Comparison of ENCODE assay signal across 16 mouse cellular contexts in the genomic region with DNA sequence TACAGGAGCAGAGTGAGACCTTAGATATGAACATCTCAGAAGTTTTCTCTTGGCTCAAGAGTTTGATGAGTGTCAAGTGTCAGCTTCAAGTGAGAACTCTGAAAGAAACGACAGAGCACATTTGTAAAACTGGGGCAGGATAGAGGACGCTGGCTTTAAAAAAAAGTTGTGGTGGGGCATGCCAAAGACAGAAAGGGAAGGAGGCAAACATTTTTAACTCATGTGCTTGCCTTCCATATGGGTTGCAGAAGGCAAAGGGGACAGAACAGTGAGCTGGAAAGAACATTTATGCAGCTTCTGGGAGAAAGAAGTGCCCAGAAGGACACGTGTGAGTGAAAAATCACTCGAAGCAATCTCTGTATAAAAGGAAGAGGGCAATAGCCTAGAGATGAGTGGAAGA.
"Had no signal": no experiment of that assay in that cellular context is flagged by ENCODE, and none has a peak within 500 bp of the region (broad histone marks: within the 10 kb centered on the region; RNA-seq: fewer than 3 reads in every experiment).

No protein-coding gene starts in this region.

- DNase-seq: kidney, adult 18-20 months; kidney, adult 9 months; kidney, postnatal 14 days; kidney, postnatal 4 days; liver, postnatal 0 days; lung, embryonic 14.5 days; lung, postnatal 36 days; midbrain, embryonic 14.5 days; thymus, postnatal 36 days had no signal

- H3K4me1 ChIP-seq: limb, embryonic 12.5 days; limb, embryonic 15.5 days; megakaryocyte, embryonic 14.5 days had no signal

- ATAC-seq: intestine, embryonic 16.5 days; liver, postnatal 0 days; lung, postnatal 0 days had no signal

- H3K27ac ChIP-seq: limb, embryonic 12.5 days; limb, embryonic 15.5 days; liver, embryonic 14.5 days; stomach, postnatal 0 days had no signal

- H3K4me3 ChIP-seq: limb, embryonic 12.5 days; limb, embryonic 15.5 days; megakaryocyte, embryonic 14.5 days had no signal
